Mouse (Mus musculus): ENCODE measurements around the gene Dgkb. TPM values are rescaled to one million over a fixed set of nuclear protein-coding genes. Genes with fewer than 3 reads are reported as not detected.

Dgkb gene
- polyA plus RNA-seq, 1 experiment from 2014 or later: 0.25 TPM

- Histone ChIP-seq H3K36me3 (no peaks in the 10 kb centered on the region), H3K4me3 (no peak overlapping the region), H3K27me3 (ENCODE audit: insufficient read depth, poor library complexity, severe bottlenecking) (no peaks in the 10 kb centered on the region), H3K4me1 (replicated peaks) (no peaks in the 10 kb centered on the region), H3K9me3 (no peaks in the 10 kb centered on the region), H3K27ac (no peak overlapping the region)
- 78% methylated on average over 4 of the region's 4 CpGs for WGBS
- DNase-seq (ENCODE audit: low spot score): no peak
Observed at GRCm38 (mm10) chr12:37889431-37889830, 71.9 kb downstream of the Dgkb start.

GRCm38 (mm10) chr12:37891336-37891735 is 73.8 kb downstream of the Dgkb start:
- DNase-seq (ENCODE audit: low spot score): no peak
- Histone ChIP-seq H3K27me3 (ENCODE audit: insufficient read depth, poor library complexity, severe bottlenecking) (no peaks in the 10 kb centered on the region), H3K4me1 (replicated peaks) (no peaks in the 10 kb centered on the region), H3K36me3 (no peaks in the 10 kb centered on the region), H3K27ac (no peak overlapping the region), H3K9me3 (no peaks in the 10 kb centered on the region), H3K4me3 (no peak overlapping the region)
- WGBS: 89% methylated on average over 3 of the region's 3 CpGs

- H3K27ac ChIP-seq: no peak overlapping the region
- no peaks in the 10 kb centered on the region for H3K27me3 ChIP-seq (ENCODE audit: insufficient read depth, poor library complexity, severe bottlenecking)
- no peak for DNase-seq (ENCODE audit: low spot score)
- 95% methylated on average over 2 of the region's 2 CpGs for WGBS
- H3K4me1 ChIP-seq (replicated peaks): no peaks in the 10 kb centered on the region
- H3K9me3 ChIP-seq: no peaks in the 10 kb centered on the region
- H3K4me3 ChIP-seq: no peak overlapping the region
- H3K36me3 ChIP-seq: no peaks in the 10 kb centered on the region
Observed at GRCm38 (mm10) chr12:37942163-37942562, 124.6 kb downstream of the Dgkb start.

- H3K27ac ChIP-seq: no peak overlapping the region
- no peaks in the 10 kb centered on the region for H3K27me3 ChIP-seq (ENCODE audit: insufficient read depth, poor library complexity, severe bottlenecking)
- H3K36me3 ChIP-seq: no peaks in the 10 kb centered on the region
- H3K9me3 ChIP-seq: 0 out of 2 replicates have a peak, but pooled peaks cover 2% of the 10 kb centered on the region
- no peak overlapping the region for H3K4me3 ChIP-seq
- WGBS: 88% methylated on average over 4 of the region's 4 CpGs
- DNase-seq (ENCODE audit: low spot score): no peak
- no peaks in the 10 kb centered on the region for H3K4me1 ChIP-seq (replicated peaks)
Observed at GRCm38 (mm10) chr12:37956193-37956592, 138.7 kb downstream of the Dgkb start.

- no peaks in the 10 kb centered on the region for H3K4me1 ChIP-seq (replicated peaks)
- no peaks in the 10 kb centered on the region for H3K9me3 ChIP-seq
- 69% methylated on average over 1 of the region's 1 CpGs for WGBS
- H3K27ac ChIP-seq: no peak overlapping the region
- no peaks in the 10 kb centered on the region for H3K27me3 ChIP-seq (ENCODE audit: insufficient read depth, poor library complexity, severe bottlenecking)
- H3K4me3 ChIP-seq: no peak overlapping the region
- H3K36me3 ChIP-seq: no peaks in the 10 kb centered on the region
- DNase-seq (ENCODE audit: low spot score): no peak
Observed at GRCm38 (mm10) chr12:37971482-37971881, 154.0 kb downstream of the Dgkb start.

GRCm38 (mm10) chr12:37978498-37979187 is 161.1 kb downstream of the Dgkb start:
- DNase-seq (ENCODE audit: low spot score): no peak
- no peak overlapping the region for H3K27ac ChIP-seq
- no peaks in the 10 kb centered on the region for H3K36me3 ChIP-seq
- WGBS: 42% methylated on average over 2 of the region's 2 CpGs
- H3K4me3 ChIP-seq: no peak overlapping the region
- H3K27me3 ChIP-seq (ENCODE audit: insufficient read depth, poor library complexity, severe bottlenecking): no peaks in the 10 kb centered on the region
- no peaks in the 10 kb centered on the region for H3K9me3 ChIP-seq
- no peaks in the 10 kb centered on the region for H3K4me1 ChIP-seq (replicated peaks)

- WGBS: 84% methylated on average over 1 of the region's 1 CpGs
- DNase-seq (ENCODE audit: low spot score): no peak
- Histone ChIP-seq H3K4me1 (replicated peaks) (no peaks in the 10 kb centered on the region), H3K4me3 (no peak overlapping the region), H3K27ac (no peak overlapping the region), H3K9me3 (no peaks in the 10 kb centered on the region), H3K27me3 (ENCODE audit: insufficient read depth, poor library complexity, severe bottlenecking) (no peaks in the 10 kb centered on the region), H3K36me3 (no peaks in the 10 kb centered on the region)
Observed at GRCm38 (mm10) chr12:37985352-37985751, 167.8 kb downstream of the Dgkb start.

- Histone ChIP-seq H3K27ac (no peak overlapping the region), H3K4me3 (no peak overlapping the region), H3K36me3 (no peaks in the 10 kb centered on the region), H3K9me3 (no peaks in the 10 kb centered on the region), H3K27me3 (ENCODE audit: insufficient read depth, poor library complexity, severe bottlenecking) (no peaks in the 10 kb centered on the region), H3K4me1 (replicated peaks) (no peaks in the 10 kb centered on the region)
- no peak for DNase-seq (ENCODE audit: low spot score)
- 76% methylated on average over 1 of the region's 1 CpGs for WGBS
Observed at GRCm38 (mm10) chr12:37988066-37988591, 170.6 kb downstream of the Dgkb start.

GRCm38 (mm10) chr12:37993221-37993620 is 175.7 kb downstream of the Dgkb start:
- DNase-seq (ENCODE audit: low spot score): no peak
- H3K27ac ChIP-seq: no peak overlapping the region
- H3K4me1 ChIP-seq (replicated peaks): no peaks in the 10 kb centered on the region
- H3K36me3 ChIP-seq: no peaks in the 10 kb centered on the region
- H3K9me3 ChIP-seq: no peaks in the 10 kb centered on the region
- H3K27me3 ChIP-seq (ENCODE audit: insufficient read depth, poor library complexity, severe bottlenecking): no peaks in the 10 kb centered on the region
- no peak overlapping the region for H3K4me3 ChIP-seq
- 85% methylated on average over 1 of the region's 1 CpGs for WGBS

- Histone ChIP-seq H3K9me3 (no peaks in the 10 kb centered on the region), H3K27me3 (ENCODE audit: insufficient read depth, poor library complexity, severe bottlenecking) (no peaks in the 10 kb centered on the region), H3K36me3 (no peaks in the 10 kb centered on the region), H3K4me3 (no peak overlapping the region), H3K4me1 (replicated peaks) (no peaks in the 10 kb centered on the region), H3K27ac (no peak overlapping the region)
- 91% methylated on average over 6 of the region's 6 CpGs for WGBS
- no peak for DNase-seq (ENCODE audit: low spot score)
Observed at GRCm38 (mm10) chr12:37996417-37996946, 179.0 kb downstream of the Dgkb start.

GRCm38 (mm10) chr12:38017674-38018073 is 200.1 kb downstream of the Dgkb start:
- H3K9me3 ChIP-seq: no peaks in the 10 kb centered on the region
- H3K36me3 ChIP-seq: no peaks in the 10 kb centered on the region
- H3K27ac ChIP-seq: no peak overlapping the region
- 91% methylated on average over 4 of the region's 4 CpGs for WGBS
- H3K27me3 ChIP-seq (ENCODE audit: insufficient read depth, poor library complexity, severe bottlenecking): no peaks in the 10 kb centered on the region
- no peaks in the 10 kb centered on the region for H3K4me1 ChIP-seq (replicated peaks)
- no peak overlapping the region for H3K4me3 ChIP-seq
- DNase-seq (ENCODE audit: low spot score): no peak

- H3K27me3 ChIP-seq (ENCODE audit: insufficient read depth, poor library complexity, severe bottlenecking): no peaks in the 10 kb centered on the region
- WGBS: 89% methylated on average over 5 of the region's 5 CpGs
- no peak overlapping the region for H3K4me3 ChIP-seq
- H3K9me3 ChIP-seq: no peaks in the 10 kb centered on the region
- H3K27ac ChIP-seq: no peak overlapping the region
- H3K36me3 ChIP-seq: no peaks in the 10 kb centered on the region
- no peaks in the 10 kb centered on the region for H3K4me1 ChIP-seq (replicated peaks)
- DNase-seq (ENCODE audit: low spot score): no peak
Observed at GRCm38 (mm10) chr12:38047256-38047655, 229.7 kb downstream of the Dgkb start.

- Histone ChIP-seq H3K27ac (no peak overlapping the region), H3K9me3 (no peaks in the 10 kb centered on the region), H3K4me3 (no peak overlapping the region), H3K4me1 (replicated peaks) (no peaks in the 10 kb centered on the region), H3K36me3 (no peaks in the 10 kb centered on the region), H3K27me3 (ENCODE audit: insufficient read depth, poor library complexity, severe bottlenecking) (no peaks in the 10 kb centered on the region)
- DNase-seq (ENCODE audit: low spot score): no peak
- 88% methylated on average over 3 of the region's 3 CpGs for WGBS
Observed at GRCm38 (mm10) chr12:38088224-38088623, 270.7 kb downstream of the Dgkb start.
